Mouse (Mus musculus): ENCODE measurements around the gene Hist3h2ba. TPM values are rescaled to one million over a fixed set of nuclear protein-coding genes. Genes with fewer than 3 reads are reported as not detected.
"Not testable (repeated sequence)": the region's sequence is repeated elsewhere in the genome, so short reads cannot be mapped to it uniquely, and the experiment has no call there.

Hist3h2ba gene
- polyA plus RNA-seq, 1 experiment, result 726 TPM

DNA sequence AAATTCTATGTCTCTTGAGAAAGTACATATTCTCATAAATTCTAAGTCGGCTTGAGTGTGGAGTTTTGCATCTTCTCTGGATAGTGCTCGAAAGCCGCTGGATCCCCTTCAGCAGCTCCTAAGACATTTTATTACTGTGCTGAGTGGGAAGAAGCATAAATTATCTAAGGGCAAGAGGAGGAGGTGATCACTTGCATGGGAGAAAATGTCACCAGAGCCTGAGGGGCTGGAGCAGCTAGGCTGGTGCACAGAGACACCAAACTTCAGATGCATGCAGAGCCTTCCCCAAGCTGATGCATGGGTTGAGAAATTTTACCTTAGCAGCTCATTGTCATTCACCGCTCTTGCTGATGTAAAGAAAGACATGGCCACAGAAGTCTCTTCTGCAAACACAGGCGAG is 4.6 kb upstream of the Hist3h2ba start:
- no peak for TF ChIP-seq POLR2A (IDR thresholded peaks at IDR 0.05; ENCODE audit: borderline replicate concordance, extremely low read depth, insufficient read depth, insufficient read length, poor library complexity, severe bottlenecking)
- TF ChIP-seq CTCF (IDR thresholded peaks at IDR 0.05; ENCODE audit: borderline replicate concordance, extremely low read depth, insufficient read depth, insufficient read length), result no peak
- no peak for DNase-seq (ENCODE audit: low read depth)

DNA sequence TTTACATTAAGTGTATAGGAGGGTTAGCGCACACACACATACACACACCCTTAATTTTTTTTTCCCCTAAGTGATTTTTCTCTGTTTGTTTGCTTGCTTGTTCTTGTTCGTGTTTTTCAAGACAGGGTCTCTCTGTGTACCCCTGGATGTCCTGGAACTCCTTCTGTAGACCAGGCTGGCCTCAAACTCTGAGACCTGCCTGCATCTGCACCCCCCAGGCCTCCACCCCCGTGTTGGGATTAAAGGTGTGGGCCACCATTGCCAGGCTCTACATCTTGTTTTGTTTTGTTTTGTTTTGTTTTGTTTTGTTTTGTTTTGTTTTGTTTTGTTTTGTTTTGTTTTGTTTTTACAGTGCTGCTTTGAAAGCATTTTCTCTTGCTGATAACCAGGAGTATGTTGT is 1.4 kb upstream of the Hist3h2ba start:
- TF ChIP-seq POLR2A (IDR thresholded peaks at IDR 0.05; ENCODE audit: borderline replicate concordance, extremely low read depth, insufficient read depth, insufficient read length, poor library complexity, severe bottlenecking), result no peak
- TF ChIP-seq CTCF (IDR thresholded peaks at IDR 0.05; ENCODE audit: borderline replicate concordance, extremely low read depth, insufficient read depth, insufficient read length), result no peak
- no peak for DNase-seq (ENCODE audit: low read depth)

DNA sequence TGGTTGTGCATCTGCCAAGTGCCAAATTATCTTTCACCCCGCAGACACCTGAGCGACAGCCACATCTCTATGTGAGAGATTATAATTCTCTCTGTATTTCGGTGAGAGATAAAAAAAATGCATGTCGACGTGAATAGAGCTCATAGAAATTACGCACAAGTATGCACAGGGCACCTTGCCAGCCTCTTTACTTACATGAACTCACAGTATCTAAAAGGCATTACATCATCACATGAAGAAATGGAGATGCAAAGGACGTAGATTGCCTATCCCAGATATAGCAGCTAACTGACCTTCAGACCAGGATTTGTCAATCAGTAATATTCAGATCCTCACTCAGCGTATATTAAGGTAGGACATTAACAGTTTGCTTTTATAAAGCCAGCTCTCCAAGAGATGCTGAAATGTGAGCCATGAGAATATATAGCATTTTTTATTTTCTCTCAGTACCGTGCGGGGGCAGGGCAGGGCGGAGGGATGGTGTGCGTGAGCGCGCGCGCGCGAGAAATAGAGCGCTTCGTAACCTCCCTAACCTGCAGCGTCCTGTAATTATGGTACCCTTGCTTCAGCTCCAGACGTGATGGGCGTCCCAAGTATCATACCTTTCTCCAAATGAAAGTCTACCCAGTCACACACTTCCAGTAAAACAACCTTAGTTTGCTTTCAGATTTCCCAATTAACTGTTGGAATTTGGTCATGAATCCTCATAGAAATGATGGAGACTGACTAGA is 757 bp upstream of the Hist3h2ba start:
- DNase-seq (ENCODE audit: low read depth), result peak; percentile 89
- TF ChIP-seq CTCF (IDR thresholded peaks at IDR 0.05; ENCODE audit: borderline replicate concordance, extremely low read depth, insufficient read depth, insufficient read length), result no peak
- TF ChIP-seq POLR2A (IDR thresholded peaks at IDR 0.05; ENCODE audit: borderline replicate concordance, extremely low read depth, insufficient read depth, insufficient read length, poor library complexity, severe bottlenecking), result no peak

DNA sequence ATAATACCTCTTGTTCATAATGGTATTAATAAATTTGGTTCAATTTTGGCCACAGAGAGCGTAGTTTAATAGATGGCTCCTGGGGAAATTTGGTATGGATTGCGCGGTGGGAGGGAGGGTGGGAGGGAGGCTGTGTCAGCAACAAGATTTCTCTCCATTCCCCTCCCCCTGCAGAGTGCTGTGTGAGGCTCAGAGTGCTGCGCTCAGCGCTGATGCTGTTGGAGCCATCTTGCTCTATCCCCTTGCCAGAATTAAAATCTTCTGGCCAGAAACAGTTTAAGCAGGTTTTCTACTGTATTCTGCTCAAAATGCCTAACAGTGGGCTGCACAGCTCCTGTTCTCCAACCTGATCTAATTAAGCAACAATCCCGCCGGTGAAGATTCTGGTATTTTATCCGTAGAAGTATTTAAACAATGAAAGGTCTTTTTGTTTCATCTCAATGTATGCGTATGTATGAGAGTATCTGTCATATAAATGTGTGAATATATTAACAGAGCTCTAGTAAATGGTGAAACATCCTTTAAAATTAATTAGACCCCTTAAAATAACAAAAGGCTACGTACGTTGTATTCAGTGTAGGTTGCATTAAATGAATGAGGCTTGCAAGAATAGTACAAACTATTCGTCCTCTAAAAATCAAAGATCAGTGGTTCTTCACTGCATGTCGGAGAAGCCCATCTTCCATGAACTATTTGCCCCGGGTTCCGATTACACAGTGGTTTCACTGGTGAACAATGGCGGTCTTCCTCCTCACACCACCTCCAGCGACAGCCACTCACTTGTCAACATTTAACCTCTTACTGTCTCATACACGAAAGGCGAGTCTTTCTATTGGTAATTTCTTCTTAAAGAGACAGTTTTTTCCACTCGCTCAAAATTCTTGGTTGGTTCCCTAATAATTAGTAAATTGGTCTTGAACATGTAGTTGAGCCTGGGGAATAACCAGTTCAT is 1.0 kb downstream of the Hist3h2ba start:
- TF ChIP-seq CTCF (IDR thresholded peaks at IDR 0.05; ENCODE audit: borderline replicate concordance, extremely low read depth, insufficient read depth, insufficient read length), result no peak
- peak; percentile 57; the same call in 1 of the 2 replicates for TF ChIP-seq POLR2A (IDR thresholded peaks at IDR 0.05; ENCODE audit: borderline replicate concordance, extremely low read depth, insufficient read depth, insufficient read length, poor library complexity, severe bottlenecking)
- peak; percentile 94 for DNase-seq (ENCODE audit: low read depth)

DNA sequence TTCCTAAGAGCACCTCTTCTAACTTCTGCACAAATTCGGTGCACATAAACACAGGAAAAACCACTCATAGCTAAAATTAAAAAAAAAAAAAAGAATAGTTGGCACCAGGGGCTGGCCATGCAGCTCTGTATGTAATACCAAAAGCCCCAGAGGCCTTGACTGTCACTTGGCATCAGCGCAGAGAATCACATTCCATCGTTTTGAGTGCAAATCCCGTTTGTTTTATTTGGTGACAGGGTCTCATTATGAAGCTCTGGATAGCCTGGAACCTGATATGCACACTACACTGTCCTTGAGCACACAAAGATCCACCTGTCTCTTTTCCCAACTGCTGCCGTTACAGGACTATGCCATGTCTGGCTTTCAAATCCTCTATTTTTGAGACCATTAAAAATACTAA is 2.5 kb downstream of the Hist3h2ba start:
- TF ChIP-seq CTCF (IDR thresholded peaks at IDR 0.05; ENCODE audit: borderline replicate concordance, extremely low read depth, insufficient read depth, insufficient read length) (no peak), POLR2A (IDR thresholded peaks at IDR 0.05; ENCODE audit: borderline replicate concordance, extremely low read depth, insufficient read depth, insufficient read length, poor library complexity, severe bottlenecking) (no peak)
- peak; percentile 39 for DNase-seq (ENCODE audit: low read depth)

DNA sequence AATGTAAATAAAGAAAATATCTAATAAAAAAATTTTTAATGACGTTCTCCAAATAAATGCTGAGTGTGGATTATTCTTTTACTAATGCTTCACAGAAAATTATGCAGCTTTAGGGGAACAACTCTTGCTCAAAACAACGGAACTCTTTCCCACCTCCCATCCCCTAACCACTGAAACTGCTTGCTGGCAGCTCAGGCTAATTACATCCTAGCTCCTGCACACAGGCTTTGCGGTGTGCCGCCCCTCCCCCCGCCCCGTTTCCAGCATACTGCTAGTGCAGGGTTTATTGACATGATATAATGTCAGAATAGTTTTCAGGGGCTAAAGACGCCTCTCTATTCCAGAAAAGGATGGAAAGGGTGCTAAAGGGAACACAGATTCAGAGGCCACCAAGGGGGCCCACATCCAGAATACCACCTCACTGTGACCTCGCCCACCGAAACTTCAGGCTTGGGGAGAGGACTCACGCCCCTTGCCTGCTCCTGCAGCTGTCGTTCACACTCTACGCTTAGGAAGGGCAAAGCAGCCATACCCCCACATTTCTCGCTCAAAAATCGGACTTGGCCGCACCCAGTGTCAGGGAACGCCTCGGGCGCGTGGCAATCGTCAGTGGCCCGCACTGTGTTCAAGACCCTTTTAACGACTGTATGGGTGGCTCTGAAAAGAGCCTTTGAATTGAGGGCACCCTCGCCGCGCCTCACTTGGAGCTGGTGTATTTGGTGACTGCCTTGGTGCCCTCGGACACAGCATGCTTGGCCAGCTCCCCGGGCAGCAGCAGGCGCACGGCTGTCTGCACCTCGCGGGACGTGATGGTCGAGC is 4.8 kb downstream of the Hist3h2ba start:
- TF ChIP-seq CTCF (IDR thresholded peaks at IDR 0.05; ENCODE audit: borderline replicate concordance, extremely low read depth, insufficient read depth, insufficient read length) (peak; percentile 12; the same call in 1 of the 2 replicates), POLR2A (IDR thresholded peaks at IDR 0.05; ENCODE audit: borderline replicate concordance, extremely low read depth, insufficient read depth, insufficient read length, poor library complexity, severe bottlenecking) (no peak)
- peak; percentile 93 for DNase-seq (ENCODE audit: low read depth)

DNA sequence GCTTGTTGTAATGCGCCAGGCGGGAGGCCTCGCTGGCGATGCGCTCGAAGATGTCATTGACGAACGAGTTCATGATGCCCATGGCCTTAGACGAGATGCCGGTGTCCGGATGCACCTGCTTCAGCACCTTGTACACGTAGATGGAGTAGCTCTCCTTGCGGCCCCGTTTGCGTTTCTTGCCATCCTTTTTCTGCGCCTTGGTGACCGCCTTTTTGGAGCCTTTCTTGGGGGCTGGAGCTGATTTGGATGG is 5.4 kb downstream of the Hist3h2ba start:
- DNase-seq (ENCODE audit: low read depth), result not testable (repeated sequence)

DNA sequence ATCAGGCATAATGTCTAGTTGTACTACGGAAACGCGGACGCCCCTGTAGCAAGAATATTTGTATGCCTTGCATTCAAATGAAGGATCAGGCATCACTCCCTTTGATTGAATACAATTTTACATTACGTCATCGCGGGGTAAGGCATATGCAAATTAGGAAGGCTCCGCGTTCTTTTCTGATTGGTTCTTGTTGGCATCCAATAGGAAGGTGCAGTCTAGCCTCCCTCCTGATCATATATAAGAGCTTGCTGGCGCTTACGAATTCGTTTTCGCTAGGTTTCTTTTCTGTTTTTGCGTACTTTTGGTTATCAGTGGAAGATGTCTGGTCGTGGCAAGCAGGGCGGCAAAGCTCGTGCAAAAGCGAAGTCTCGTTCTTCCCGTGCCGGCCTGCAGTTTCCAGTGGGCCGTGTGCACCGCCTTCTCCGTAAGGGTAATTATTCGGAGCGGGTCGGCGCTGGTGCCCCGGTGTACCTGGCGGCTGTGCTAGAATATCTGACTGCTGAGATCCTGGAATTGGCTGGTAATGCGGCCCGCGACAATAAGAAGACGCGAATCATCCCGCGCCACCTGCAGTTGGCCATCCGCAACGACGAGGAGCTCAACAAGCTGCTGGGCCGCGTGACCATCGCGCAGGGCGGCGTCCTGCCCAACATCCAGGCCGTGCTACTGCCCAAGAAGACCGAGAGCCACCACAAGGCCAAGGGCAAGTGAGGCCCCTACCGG is 5.9 kb downstream of the Hist3h2ba start, which contains the start of the genes Hist3h2a and Trim17:
TSS of gene Hist3h2a (plus strand) at position 266 of the 723 bp plus-strand sequence.
TSS of gene Trim17 (plus strand) at position 266 of the 723 bp plus-strand sequence.
- TF ChIP-seq POLR2A (IDR thresholded peaks at IDR 0.05; ENCODE audit: borderline replicate concordance, extremely low read depth, insufficient read depth, insufficient read length, poor library complexity, severe bottlenecking), result peak; percentile 5; the same call in 1 of the 2 replicates
- TF ChIP-seq CTCF (IDR thresholded peaks at IDR 0.05; ENCODE audit: borderline replicate concordance, extremely low read depth, insufficient read depth, insufficient read length), result peak; percentile 34; the same call in 1 of the 2 replicates
- peak; percentile 99 for DNase-seq (ENCODE audit: low read depth)

DNA sequence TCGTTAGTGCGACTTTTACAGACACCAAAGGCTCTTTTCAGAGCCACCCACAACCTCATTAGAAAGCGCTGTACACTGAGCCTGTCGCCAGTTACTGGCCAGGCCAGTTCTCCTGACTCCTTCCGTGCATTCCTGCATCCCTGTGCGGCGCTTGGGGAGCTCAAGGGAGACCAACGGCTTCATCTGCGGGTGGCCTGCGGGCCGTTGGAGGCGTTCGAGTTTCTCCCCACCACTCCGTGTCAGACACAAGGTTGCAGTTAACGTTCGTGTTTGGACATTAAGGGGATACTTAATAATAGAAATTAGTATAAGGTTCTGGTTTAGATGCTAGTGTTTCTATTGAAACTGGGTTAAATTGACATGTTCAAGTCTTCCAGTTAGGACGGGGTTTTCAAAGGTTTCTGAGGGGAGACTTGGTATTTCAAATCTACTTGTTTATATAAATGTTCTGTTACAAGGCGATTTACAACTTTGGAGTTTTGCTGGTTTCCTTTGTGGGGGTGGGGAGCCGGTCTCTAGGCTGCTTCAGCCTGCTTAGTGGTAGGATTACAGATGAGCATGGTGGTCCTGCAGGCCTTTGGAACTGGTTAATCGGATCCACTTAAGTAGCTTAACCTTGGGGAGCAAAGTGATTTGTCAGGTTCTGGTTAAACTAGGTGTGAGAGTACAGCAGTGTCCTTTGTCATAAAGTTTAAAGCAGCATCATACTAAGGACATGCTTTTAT is 6.6 kb downstream of the Hist3h2ba start:
- TF ChIP-seq POLR2A (IDR thresholded peaks at IDR 0.05; ENCODE audit: borderline replicate concordance, extremely low read depth, insufficient read depth, insufficient read length, poor library complexity, severe bottlenecking) (no peak), CTCF (IDR thresholded peaks at IDR 0.05; ENCODE audit: borderline replicate concordance, extremely low read depth, insufficient read depth, insufficient read length) (no peak)
- peak; percentile 69 for DNase-seq (ENCODE audit: low read depth)

DNA sequence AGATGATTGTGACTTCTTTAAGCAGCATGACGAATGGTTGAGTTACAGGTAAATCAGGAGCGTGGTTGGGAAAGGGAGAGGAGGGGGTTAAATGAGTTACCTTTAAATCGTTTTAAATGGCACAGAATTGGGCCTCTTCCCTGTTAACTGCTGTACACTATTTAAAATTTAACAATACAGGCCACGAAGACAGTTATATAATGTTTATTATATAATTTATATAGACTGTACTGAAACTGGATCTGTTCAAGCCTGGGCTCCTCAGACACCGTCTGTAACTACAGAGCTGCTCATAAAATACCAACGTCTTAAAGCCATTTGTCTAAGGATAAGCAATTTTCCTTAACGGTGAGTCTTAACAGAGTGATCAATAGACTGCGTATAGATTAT is 7.1 kb downstream of the Hist3h2ba start:
- TF ChIP-seq POLR2A (IDR thresholded peaks at IDR 0.05; ENCODE audit: borderline replicate concordance, extremely low read depth, insufficient read depth, insufficient read length, poor library complexity, severe bottlenecking) (no peak), CTCF (IDR thresholded peaks at IDR 0.05; ENCODE audit: borderline replicate concordance, extremely low read depth, insufficient read depth, insufficient read length) (no peak)
- DNase-seq (ENCODE audit: low read depth), result no peak
